Mouse (Mus musculus) liver, embryonic 15.5 days (tissue): ENCODE results near the gene Cib2. TPM values are rescaled to one million over a fixed set of nuclear protein-coding genes. Genes with fewer than 3 reads are reported as not detected.
"Not testable (repeated sequence)": the region's sequence is repeated elsewhere in the genome, so short reads cannot be mapped to it uniquely, and the experiment has no call there.

Experiments used
- ATAC-seq: fragments of 200-750 bp; cut with Nextera tagmentation; 2 replicates; pipeline ENCODE4 v1.8.0; 2017; ENCODE audit warnings: moderate number of reproducible peaks, mild to moderate bottlenecking, moderate library complexity; ENCODE audit not compliant: insufficient read depth
- H3K27ac ChIP-seq: fragments of 300-500 bp; sonication (generic); replicated peaks from 2 replicates; pipeline ENCODE4 v1.5.1; 2015; ENCODE audit warnings: mild to moderate bottlenecking, inconsistent platforms
- H3K27me3 ChIP-seq: fragments of 300-500 bp; sonication (generic); 2 replicates; pipeline ENCODE4 v1.6.1; 2015; ENCODE audit warnings: mild to moderate bottlenecking, inconsistent platforms
- H3K36me3 ChIP-seq: fragments of 300-500 bp; sonication (generic); replicated peaks from 2 replicates; pipeline ENCODE4 v1.6.1; 2015; ENCODE audit warnings: moderate library complexity, mild to moderate bottlenecking, inconsistent platforms
- H3K4me1 ChIP-seq: fragments of 300-500 bp; sonication (generic); replicated peaks from 2 replicates; pipeline ENCODE4 v1.6.1; 2015; ENCODE audit warnings: inconsistent platforms
- H3K4me2 ChIP-seq: fragments of 300-500 bp; sonication (generic); 2 replicates; pipeline ENCODE4 v1.6.1; 2015; ENCODE audit warnings: moderate library complexity, mild to moderate bottlenecking, inconsistent platforms
- H3K4me3 ChIP-seq: fragments of 300-500 bp; sonication (generic); replicated peaks from 2 replicates; pipeline ENCODE4 v1.5.1; 2015; ENCODE audit warnings: mild to moderate bottlenecking, inconsistent platforms
- H3K9ac ChIP-seq: fragments of 300-500 bp; sonication (generic); 2 replicates; pipeline ENCODE4 v1.6.1; 2015; ENCODE audit warnings: moderate library complexity, mild to moderate bottlenecking, inconsistent platforms
- H3K9me3 ChIP-seq: fragments of 300-500 bp; sonication (generic); replicated peaks from 2 replicates; pipeline ENCODE4 v1.6.1; 2016; ENCODE audit warnings: inconsistent platforms
- whole genome bisulfite sequencing: fragments of 180-500 bp; shearing (Covaris S2); methylation state at CpG from one replicate; pipeline ENCODE4 v1.1.7; 2015; ENCODE audit warnings: mixed read lengths; ENCODE audit not compliant: insufficient replicate concordance; 5-methylcytosine and 5-hydroxymethylcytosine counted together
- polyA plus RNA-seq: library from polyadenylated mRNA; unstranded; fragments of >200 nt; fragmentation: Nextera tagmentation; extraction: Ambion mirVana; gene quantifications from 2 replicates; pipeline ENCODE4 v1.2.1, GENCODE M21; 2015

Gene Cib2
- polyA plus RNA-seq, 1 experiment from 2014 or later: 1.6 TPM

DNA sequence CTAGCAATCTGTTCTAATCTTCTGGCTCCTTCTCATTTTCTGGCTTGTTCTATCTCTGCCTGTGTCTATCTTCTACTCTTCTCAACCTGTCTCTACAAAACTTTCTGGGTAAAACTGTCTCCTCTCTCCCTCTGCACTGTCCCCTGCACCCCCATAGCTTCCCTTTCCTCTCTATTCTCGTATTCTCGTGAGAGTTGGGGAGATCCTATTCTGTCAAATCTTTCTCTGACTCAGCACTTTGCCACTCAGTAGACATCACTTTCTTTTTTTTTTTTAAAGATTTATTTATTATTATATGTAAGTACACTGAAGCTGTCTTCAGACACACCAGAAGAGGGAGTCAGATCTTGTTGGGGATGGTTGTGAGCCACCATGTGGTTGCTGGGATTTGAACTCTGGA is 24.1 kb upstream of the Cib2 start:
- WGBS: 27% methylated on average over 2 of the region's 2 CpGs
- ATAC-seq, H3K36me3 ChIP-seq, H3K9ac ChIP-seq, H3K9me3 ChIP-seq, H3K4me3 ChIP-seq, H3K4me2 ChIP-seq, H3K27me3 ChIP-seq: not testable (repeated sequence)
- Histone ChIP-seq H3K27ac (peak overlapping the region; percentile 60), H3K4me1 (peaks cover 35% of the 10 kb centered on the region)

DNA sequence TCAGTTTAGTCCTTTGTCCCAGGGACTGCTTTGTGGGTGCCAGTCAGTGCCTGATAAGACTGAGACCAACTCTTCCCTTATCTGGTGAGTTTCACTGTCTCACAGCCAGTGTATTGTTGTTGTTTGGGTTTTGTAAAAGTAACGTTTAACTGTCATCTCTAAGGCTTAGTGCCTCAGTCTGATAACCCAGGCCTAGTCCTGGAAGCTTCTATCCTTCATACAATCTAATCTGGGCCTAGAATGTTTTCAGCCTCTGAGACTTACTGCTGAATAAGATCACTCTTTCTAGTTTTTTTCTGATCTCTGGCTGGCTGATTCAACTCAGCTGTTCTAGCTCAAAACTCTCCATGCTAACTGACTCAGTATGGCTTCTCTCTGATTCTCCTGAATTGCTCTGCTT is 23.7 kb upstream of the Cib2 start:
- H3K4me1 ChIP-seq: peaks cover 34% of the 10 kb centered on the region

DNA sequence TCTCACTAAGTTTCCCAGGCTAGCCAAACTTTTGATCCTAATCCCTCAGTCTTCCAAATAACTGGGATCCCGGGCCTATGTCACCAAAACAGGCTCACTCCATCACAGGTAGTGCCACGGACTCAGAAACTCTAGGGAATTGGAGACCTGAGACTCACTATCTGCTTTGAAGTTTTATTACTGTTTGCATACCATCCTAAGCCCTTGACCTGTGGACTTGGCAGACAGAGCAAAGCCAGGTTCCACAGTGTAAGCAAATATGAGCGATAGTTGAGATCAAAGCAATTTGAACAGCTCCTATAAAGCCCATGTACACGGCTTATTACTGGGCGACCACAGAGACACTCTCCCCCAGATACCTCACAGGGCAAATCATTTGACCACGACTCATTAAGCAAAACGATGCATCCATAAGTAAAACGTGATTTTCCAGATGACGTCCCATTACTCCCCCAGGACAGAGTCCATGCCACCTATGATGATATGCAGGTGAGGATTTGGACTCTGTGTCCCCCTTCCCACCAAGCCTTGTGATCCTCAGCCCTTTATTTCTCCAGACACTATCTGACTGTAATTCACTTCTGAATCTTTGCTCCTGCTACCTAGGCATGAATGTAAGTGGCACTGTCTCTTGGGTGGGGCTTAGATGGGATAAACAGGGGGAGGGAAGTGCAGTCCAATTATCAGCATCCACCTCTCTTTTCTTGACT is 11.3 kb upstream of the Cib2 start:
- H3K4me2 ChIP-seq: no peak overlapping the region
- H3K27ac ChIP-seq: no peak overlapping the region
- H3K4me1 ChIP-seq: peaks cover 9% of the 10 kb centered on the region; the same call in 1 of the 2 replicates
- peak; percentile 31; the same call in 1 of the 2 replicates for ATAC-seq
- no peak overlapping the region for H3K4me3 ChIP-seq
- H3K36me3 ChIP-seq: no peaks in the 10 kb centered on the region
- H3K9me3 ChIP-seq: no peaks in the 10 kb centered on the region
- no peaks in the 10 kb centered on the region for H3K27me3 ChIP-seq
- WGBS: 57% methylated on average over 9 of the region's 9 CpGs
- H3K9ac ChIP-seq: no peak overlapping the region

More for the DNA sequence above, 23.7 kb upstream of the Cib2 start:
- Histone ChIP-seq H3K4me3 (no peak overlapping the region), H3K27me3 (no peaks in the 10 kb centered on the region), H3K9ac (no peak overlapping the region), H3K4me2 (no peak overlapping the region), H3K9me3 (no peaks in the 10 kb centered on the region), H3K36me3 (no peaks in the 10 kb centered on the region), H3K27ac (peak overlapping the region; percentile 60)
- WGBS: 12% methylated on average over 1 of the region's 1 CpGs
- peak; percentile 19; the same call in 1 of the 2 replicates for ATAC-seq

DNA sequence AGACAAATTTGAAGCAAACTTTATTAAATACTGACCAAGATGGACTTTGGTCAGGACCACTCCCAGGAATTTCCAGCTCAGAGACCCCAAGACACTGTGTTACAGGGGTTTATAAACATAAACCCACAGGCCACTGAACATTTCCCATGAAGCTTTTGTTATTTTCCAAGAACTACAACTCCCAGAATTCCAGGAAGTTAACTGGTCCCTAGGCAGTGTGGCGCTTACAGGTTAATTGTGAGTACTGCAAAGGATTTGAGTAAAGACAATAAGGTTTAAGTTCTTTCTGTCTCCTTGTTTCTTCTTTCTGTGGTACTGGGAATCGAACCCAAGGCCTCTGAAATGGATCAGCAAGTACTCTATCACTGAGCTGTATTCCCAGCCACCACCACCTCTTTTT is 8.7 kb upstream of the Cib2 start:
- Histone ChIP-seq H3K27me3 (no peaks in the 10 kb centered on the region), H3K9ac (no peak overlapping the region), H3K4me1 (peaks cover 9% of the 10 kb centered on the region; the same call in 1 of the 2 replicates), H3K4me3 (no peak overlapping the region), H3K9me3 (no peaks in the 10 kb centered on the region), H3K27ac (no peak overlapping the region), H3K4me2 (no peak overlapping the region), H3K36me3 (no peaks in the 10 kb centered on the region)
- WGBS: 29% methylated on average over 2 of the region's 2 CpGs
- no peak for ATAC-seq

DNA sequence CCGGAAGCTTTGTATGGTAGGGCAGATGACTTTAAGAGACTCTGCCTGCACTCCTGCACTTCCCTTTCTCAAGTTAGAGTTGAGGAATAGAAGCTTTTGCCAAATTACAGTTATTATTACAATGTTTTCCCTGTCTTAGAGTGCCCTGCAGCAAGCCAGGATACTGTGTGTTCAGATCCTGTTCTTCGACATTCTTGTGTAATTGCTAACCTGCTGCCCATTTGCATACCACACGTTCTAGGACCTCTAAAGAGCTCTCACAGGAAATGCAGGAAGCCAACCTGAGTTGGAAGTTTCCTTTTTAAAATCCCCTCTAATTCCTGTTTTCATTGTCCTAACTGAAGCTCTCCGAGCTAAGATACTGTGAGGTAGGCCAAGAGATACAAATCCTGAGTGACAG is 6.9 kb upstream of the Cib2 start:
- H3K9ac ChIP-seq: no peak overlapping the region
- H3K4me2 ChIP-seq: no peak overlapping the region
- H3K4me1 ChIP-seq: peaks cover 9% of the 10 kb centered on the region; the same call in 1 of the 2 replicates
- ATAC-seq: no peak
- 40% methylated on average over 4 of the region's 4 CpGs for WGBS
- no peaks in the 10 kb centered on the region for H3K36me3 ChIP-seq
- no peaks in the 10 kb centered on the region for H3K9me3 ChIP-seq
- no peak overlapping the region for H3K27ac ChIP-seq
- no peak overlapping the region for H3K4me3 ChIP-seq
- H3K27me3 ChIP-seq: no peaks in the 10 kb centered on the region

DNA sequence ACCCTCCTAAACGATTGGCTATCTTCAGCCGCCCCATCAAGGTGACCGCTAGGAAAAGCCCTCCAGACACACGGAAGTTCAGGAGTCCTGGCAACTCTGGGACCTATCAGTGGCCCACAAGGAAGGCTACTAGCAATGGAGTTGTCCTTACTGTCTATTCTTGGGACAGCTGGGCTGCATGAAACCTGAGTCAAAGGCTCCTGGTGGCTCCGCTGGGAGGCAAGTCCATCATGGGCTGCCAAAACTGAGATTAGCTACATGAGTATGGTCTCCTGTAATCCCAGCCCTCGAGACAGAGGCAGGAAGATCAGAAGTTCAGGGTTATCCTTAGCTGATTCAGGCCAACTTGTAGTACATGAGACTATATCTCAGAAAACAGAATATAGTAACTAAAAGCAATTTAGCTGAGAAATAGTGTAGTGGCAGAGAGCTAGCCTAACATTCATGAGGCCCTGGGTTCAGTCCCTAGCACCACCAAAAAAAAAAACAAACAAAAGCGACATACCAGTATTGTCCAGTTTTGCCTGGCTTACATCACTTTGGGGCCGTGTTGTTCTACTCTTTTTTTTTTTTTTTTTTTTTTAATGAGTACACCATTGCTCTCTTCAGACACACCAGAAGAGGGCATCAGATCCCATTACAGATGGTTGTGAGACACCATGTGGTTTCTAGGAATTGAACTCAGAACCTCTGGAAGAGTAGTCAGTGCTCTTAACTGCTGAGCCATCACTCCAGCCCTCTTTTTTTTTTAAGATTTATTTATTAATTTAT is 998 bp upstream of the Cib2 start:
- WGBS: 74% methylated on average over 8 of the region's 8 CpGs
- no peak overlapping the region for H3K4me2 ChIP-seq

DNA sequence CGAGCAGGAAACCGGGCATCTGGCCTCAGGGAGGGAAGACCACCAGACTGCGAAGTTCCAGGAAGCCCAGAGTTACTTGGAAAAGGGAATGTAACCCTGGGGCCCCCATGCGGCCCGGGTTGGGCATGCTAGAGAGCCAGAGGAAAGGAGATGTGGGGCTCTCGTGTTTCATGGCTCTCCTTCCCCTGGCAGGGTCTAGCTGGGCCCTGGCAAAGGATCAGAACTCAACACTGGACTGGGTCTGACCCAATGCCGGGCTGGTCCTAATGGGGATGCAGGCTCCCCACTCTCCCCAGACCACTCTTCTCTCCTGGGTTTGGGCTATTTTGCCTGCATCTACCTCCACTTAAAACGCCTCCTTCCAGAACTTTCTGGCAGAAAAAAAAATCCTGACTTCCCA is 1.3 kb downstream of the Cib2 start:
- peaks cover 16% of the 10 kb centered on the region for H3K27me3 ChIP-seq
- no peaks in the 10 kb centered on the region for H3K9me3 ChIP-seq
- H3K36me3 ChIP-seq: no peaks in the 10 kb centered on the region
- H3K9ac ChIP-seq: no peak overlapping the region
- no peak overlapping the region for H3K4me3 ChIP-seq
- no peak overlapping the region for H3K27ac ChIP-seq
- ATAC-seq: no peak
- peaks cover 17% of the 10 kb centered on the region for H3K4me1 ChIP-seq
- H3K4me2 ChIP-seq: no peak overlapping the region
- 66% methylated on average over 8 of the region's 8 CpGs for WGBS

More for the DNA sequence above, 998 bp upstream of the Cib2 start:
- no peak overlapping the region for H3K4me3 ChIP-seq
- no peak for ATAC-seq
- H3K9ac ChIP-seq: no peak overlapping the region
- no peaks in the 10 kb centered on the region for H3K9me3 ChIP-seq
- peaks cover 15% of the 10 kb centered on the region for H3K4me1 ChIP-seq
- H3K27me3 ChIP-seq: peaks cover 16% of the 10 kb centered on the region
- no peaks in the 10 kb centered on the region for H3K36me3 ChIP-seq
- no peak overlapping the region for H3K27ac ChIP-seq

DNA sequence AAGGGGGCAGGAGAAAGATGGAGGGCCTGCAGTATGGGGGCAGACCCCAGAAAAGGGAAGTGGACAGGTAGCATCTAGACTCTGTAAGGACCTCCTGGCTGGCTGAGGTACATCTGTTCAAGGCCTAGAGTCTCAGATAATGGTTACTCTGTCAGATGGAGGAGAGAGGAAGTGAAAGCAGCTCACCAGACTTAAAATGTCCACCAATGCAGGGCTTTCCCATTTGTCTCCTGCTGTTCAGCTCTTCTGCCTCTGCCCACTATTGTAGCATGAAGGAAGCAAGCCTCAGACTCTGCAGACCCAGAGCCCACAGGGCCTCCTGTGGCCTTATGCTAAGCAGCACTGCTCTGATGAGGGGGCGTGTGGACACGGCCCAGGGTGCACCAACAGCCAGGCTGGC is 5.0 kb downstream of the Cib2 start:
- Histone ChIP-seq H3K27me3 (peaks cover 16% of the 10 kb centered on the region), H3K9ac (no peak overlapping the region), H3K27ac (no peak overlapping the region), H3K36me3 (no peaks in the 10 kb centered on the region), H3K4me1 (peaks cover 17% of the 10 kb centered on the region), H3K9me3 (no peaks in the 10 kb centered on the region), H3K4me3 (no peak overlapping the region), H3K4me2 (no peak overlapping the region)
- ATAC-seq: no peak
- 55% methylated on average over 2 of the region's 2 CpGs for WGBS

DNA sequence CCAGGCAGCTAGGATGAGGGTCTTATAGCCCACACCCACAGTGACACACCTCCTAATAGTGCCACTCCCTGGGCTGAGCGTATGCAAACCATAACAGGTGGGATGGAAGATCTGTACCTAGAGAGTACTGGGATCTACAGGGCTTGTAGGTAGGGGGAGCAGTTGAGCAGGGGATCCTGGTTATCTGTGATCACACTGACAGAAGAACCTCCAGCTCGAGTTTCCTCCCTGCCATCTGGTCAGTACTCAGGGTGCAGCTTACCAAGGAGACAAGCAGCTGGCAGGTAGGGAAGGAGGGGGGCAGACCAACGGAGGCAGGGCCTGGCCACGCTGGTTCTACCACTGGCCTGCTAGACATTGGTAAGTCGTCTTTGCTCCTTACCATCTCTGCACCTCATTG is 7.6 kb downstream of the Cib2 start:
- Histone ChIP-seq H3K4me1 (0 out of 2 replicates have a peak, but pooled peaks cover 7% of the 10 kb centered on the region), H3K9me3 (no peaks in the 10 kb centered on the region), H3K27ac (no peak overlapping the region), H3K27me3 (no peaks in the 10 kb centered on the region), H3K4me3 (no peak overlapping the region), H3K4me2 (no peak overlapping the region), H3K9ac (no peak overlapping the region), H3K36me3 (no peaks in the 10 kb centered on the region)
- ATAC-seq: no peak
- WGBS: 23% methylated on average over 5 of the region's 5 CpGs

DNA sequence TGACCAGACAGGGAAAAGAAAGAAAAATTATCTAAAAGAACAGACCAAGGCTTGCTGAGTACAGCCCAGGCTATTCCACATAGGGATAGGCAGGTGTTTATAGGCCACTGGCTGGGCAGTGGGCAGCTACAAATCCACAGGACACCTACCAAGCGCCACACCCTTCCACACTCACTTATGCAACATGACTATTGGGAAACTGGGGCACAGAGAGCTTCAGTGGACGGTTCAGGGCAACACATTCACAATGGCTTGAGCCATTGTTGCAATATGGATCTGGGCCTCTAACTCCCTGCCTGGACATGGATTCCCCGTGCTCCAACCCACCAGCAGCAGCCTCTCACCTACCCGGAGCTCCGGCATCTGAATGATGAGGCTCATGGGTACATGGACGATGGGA is 10.6 kb downstream of the Cib2 start:
- no peaks in the 10 kb centered on the region for H3K27me3 ChIP-seq
- no peak overlapping the region for H3K4me3 ChIP-seq
- no peak for ATAC-seq
- 66% methylated on average over 6 of the region's 6 CpGs for WGBS
- H3K9ac ChIP-seq: no peak overlapping the region
- H3K27ac ChIP-seq: no peak overlapping the region
- no peaks in the 10 kb centered on the region for H3K9me3 ChIP-seq
- no peak overlapping the region for H3K4me2 ChIP-seq
- 0 out of 2 replicates have a peak, but pooled peaks cover 5% of the 10 kb centered on the region for H3K4me1 ChIP-seq
- no peaks in the 10 kb centered on the region for H3K36me3 ChIP-seq

DNA sequence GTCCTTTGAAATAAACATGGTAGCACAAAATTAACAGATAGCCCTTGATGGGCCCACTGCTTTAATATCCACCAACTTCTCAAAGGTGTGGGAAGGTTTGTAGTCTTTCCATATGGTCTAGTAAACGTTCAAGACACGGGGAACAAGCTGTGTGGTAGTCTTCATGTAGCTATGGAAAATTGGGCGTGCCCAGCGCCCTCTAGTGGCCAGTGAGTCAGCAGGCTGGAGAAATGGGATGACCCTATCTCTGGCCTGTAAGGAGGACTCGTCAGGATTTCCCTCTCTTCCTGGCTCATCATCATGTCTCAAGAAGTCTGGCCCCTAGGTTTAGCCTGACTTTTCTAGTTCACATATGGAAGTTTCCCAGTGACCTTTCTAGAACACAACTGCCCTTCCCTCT is 12.5 kb downstream of the Cib2 start:
- Histone ChIP-seq H3K4me2 (no peak overlapping the region), H3K9me3 (no peaks in the 10 kb centered on the region), H3K4me3 (no peak overlapping the region), H3K27me3 (no peaks in the 10 kb centered on the region), H3K36me3 (no peaks in the 10 kb centered on the region), H3K9ac (no peak overlapping the region), H3K27ac (no peak overlapping the region), H3K4me1 (0 out of 2 replicates have a peak, but pooled peaks cover 4% of the 10 kb centered on the region)
- ATAC-seq: no peak
- 2% methylated on average over 5 of the region's 5 CpGs for WGBS
